Mouse (Mus musculus): ENCODE data around the gene Sec1. TPM values are rescaled to one million over a fixed set of nuclear protein-coding genes. Genes with fewer than 3 reads are reported as not detected.
"Not testable (repeated sequence)": the region's sequence is repeated elsewhere in the genome, so short reads cannot be mapped to it uniquely, and the experiment has no call there.

The Sec1 gene
- polyA plus RNA-seq, 1 experiment: 0.22 TPM

DNA sequence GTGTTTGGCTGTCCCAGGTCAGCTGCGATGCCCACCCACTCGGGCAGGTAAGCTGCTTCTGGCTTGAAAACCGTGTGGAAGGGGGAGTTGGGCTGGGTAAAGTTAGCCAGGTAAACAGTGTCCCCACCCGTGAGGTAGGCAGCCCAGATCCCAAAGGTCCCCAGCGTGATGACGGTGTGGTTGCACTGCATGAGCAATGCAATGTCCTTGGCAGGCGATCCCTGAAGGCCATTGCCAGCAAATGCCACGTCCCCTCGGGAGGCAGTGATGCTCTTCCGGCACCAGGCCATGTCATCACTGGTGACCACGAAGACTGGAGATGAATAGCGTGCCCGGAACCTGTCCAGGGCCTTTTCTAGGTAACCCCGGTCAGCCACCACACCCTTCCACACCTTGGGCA is 15.7 kb downstream of the Sec1 start:
- peaks cover 9% of the 10 kb centered on the region for H3K4me1 ChIP-seq (ENCODE audit: control insufficient read depth, insufficient read depth, insufficient read length, low read length)
- no peaks in the 10 kb centered on the region for H3K36me3 ChIP-seq (ENCODE audit: control insufficient read depth, insufficient read depth, low read length)
- 91% methylated on average over 14 of the region's 14 CpGs for WGBS
- TF ChIP-seq CTCF (IDR thresholded peaks at IDR 0.05; ENCODE audit: extremely low read depth, insufficient read length, insufficient replicate concordance, low read depth, low read length) (no peak), POLR2A (IDR thresholded peaks at IDR 0.05; ENCODE audit: low read depth, low read length) (no peak)
- H3K4me3 ChIP-seq (ENCODE audit: low read depth, low read length): no peak overlapping the region
- no peak overlapping the region for H3K27ac ChIP-seq (ENCODE audit: insufficient read depth, low read depth, low read length)
- peaks cover 30% of the 10 kb centered on the region for H3K27me3 ChIP-seq (ENCODE audit: control insufficient read depth, insufficient read depth, low read length)

DNA sequence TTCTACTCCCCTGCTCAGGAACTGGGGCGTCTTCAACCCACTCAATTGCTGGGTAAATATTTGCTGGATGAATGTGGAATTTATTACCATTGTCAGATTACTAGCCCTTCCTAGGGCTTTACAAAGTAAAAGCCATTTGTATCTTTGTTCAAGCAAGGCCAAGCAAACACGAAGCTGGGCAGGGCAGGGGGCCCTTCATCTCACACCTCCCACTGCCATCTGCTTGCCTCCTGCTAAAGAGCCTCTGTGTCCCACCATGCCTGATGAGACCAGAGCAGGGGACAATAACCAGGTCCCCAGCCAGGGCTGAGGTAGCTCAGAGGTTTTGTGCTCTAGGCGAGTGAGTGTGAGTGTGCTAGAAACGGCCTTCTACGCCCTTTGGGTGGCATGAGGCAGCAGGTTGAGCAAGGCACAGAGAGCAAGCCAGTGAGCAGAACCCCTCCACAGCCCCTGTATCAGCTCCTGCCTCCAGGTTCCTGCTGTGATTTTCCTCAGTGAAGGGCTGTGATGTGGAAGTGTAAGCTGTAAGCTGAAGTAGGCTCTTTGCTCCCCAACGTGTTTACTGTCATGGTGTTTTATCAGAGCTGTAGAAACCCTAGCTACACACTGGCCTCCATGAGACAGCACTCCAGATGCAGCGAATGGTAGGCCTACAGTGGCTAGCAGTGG is 16.4 kb downstream of the Sec1 start:
- 41% methylated on average over 7 of the region's 7 CpGs for WGBS
- Histone ChIP-seq H3K36me3 (ENCODE audit: control insufficient read depth, insufficient read depth, low read length) (no peaks in the 10 kb centered on the region), H3K4me3 (ENCODE audit: low read depth, low read length) (no peak overlapping the region), H3K4me1 (ENCODE audit: control insufficient read depth, insufficient read depth, insufficient read length, low read length) (peaks cover 9% of the 10 kb centered on the region), H3K27ac (ENCODE audit: insufficient read depth, low read depth, low read length) (no peak overlapping the region), H3K27me3 (ENCODE audit: control insufficient read depth, insufficient read depth, low read length) (peaks cover 37% of the 10 kb centered on the region)
- no peak for TF ChIP-seq CTCF (IDR thresholded peaks at IDR 0.05; ENCODE audit: extremely low read depth, insufficient read length, insufficient replicate concordance, low read depth, low read length)
- TF ChIP-seq POLR2A (IDR thresholded peaks at IDR 0.05; ENCODE audit: low read depth, low read length): no peak

DNA sequence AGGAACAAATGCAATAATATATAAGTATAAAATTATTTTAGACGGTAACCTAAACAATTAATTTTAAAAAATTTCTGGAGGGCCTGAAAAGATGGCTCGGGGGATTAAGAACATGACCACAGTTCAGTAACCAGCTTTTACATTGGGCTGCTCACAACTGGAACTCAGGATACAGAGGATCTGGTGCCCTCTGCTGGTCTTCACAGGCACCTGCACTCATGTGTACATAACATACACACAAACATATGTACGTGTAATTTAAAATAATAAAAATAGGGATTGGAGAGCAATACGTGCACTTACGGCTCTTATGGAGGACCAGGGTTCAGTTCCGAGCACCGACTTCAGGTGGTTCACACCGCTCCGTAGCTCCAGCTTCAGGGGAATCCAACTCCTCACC is 25.3 kb downstream of the Sec1 start:
- Histone ChIP-seq H3K27ac (ENCODE audit: insufficient read depth, low read depth, low read length) (no peak overlapping the region), H3K27me3 (ENCODE audit: control insufficient read depth, insufficient read depth, low read length) (peaks cover 58% of the 10 kb centered on the region), H3K4me3 (ENCODE audit: low read depth, low read length) (no peak overlapping the region), H3K4me1 (ENCODE audit: control insufficient read depth, insufficient read depth, insufficient read length, low read length) (peaks cover 2% of the 10 kb centered on the region; the same call in 1 of the 2 replicates), H3K36me3 (ENCODE audit: control insufficient read depth, insufficient read depth, low read length) (no peaks in the 10 kb centered on the region)
- WGBS: 95% methylated on average over 9 of the region's 9 CpGs
- peak; percentile 15; the same call in 1 of the 2 replicates for TF ChIP-seq CTCF (IDR thresholded peaks at IDR 0.05; ENCODE audit: extremely low read depth, insufficient read length, insufficient replicate concordance, low read depth, low read length)
- TF ChIP-seq POLR2A (IDR thresholded peaks at IDR 0.05; ENCODE audit: low read depth, low read length): no peak

DNA sequence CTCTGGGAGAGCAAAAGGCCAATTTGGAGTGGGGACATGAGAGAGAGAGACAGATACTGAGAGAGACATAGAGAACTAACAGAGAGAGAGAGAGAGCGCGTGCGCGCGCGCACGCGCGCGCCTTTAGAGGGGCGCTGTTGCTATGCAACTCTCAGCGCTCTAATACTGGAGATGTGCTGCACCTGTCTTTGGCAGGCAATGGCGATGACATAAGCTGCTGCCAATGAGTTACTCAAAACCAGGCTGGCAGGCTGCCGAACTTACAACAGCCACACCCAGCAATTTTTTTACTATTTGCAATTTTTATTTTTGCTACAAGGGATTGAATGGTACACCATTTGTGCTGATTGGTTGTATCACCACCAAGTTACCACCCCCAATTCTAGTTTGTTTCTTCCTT is 26.4 kb downstream of the Sec1 start:
- peaks cover 2% of the 10 kb centered on the region; the same call in 1 of the 2 replicates for H3K4me1 ChIP-seq (ENCODE audit: control insufficient read depth, insufficient read depth, insufficient read length, low read length)
- H3K27me3 ChIP-seq (ENCODE audit: control insufficient read depth, insufficient read depth, low read length): peaks cover 58% of the 10 kb centered on the region
- H3K27ac ChIP-seq (ENCODE audit: insufficient read depth, low read depth, low read length): no peak overlapping the region
- H3K4me3 ChIP-seq (ENCODE audit: low read depth, low read length): no peak overlapping the region
- no peaks in the 10 kb centered on the region for H3K36me3 ChIP-seq (ENCODE audit: control insufficient read depth, insufficient read depth, low read length)
- TF ChIP-seq CTCF (IDR thresholded peaks at IDR 0.05; ENCODE audit: extremely low read depth, insufficient read length, insufficient replicate concordance, low read depth, low read length): no peak
- TF ChIP-seq POLR2A (IDR thresholded peaks at IDR 0.05; ENCODE audit: low read depth, low read length): no peak
- 58% methylated on average over 14 of the region's 14 CpGs for WGBS

DNA sequence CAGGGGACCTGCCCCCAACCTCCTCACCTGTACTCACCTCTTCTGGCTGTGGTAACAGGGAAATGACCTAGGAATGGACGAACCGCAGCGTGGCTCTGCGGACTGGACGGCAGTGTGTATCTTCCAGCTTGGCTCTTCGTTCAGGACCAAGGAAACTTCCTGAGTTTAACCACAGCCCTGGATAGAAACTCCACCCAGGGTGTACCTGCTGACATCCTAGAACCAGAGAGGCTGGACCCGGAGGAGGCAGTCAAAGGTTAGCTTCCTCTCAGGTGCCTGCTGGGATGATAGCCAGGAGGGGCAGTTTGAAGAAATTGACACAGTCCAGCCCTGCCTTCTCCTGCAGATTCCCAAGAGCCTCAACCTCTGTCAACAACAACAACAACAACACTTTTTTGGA is 28.0 kb downstream of the Sec1 start, which contains the start of gene Fut2:
Gene Fut2, minus strand, starts transcription at position 234 of the 400 bp plus-strand sequence.
- peaks cover 47% of the 10 kb centered on the region for H3K27me3 ChIP-seq (ENCODE audit: control insufficient read depth, insufficient read depth, low read length)
- peaks cover 2% of the 10 kb centered on the region; the same call in 1 of the 2 replicates for H3K4me1 ChIP-seq (ENCODE audit: control insufficient read depth, insufficient read depth, insufficient read length, low read length)
- TF ChIP-seq CTCF (IDR thresholded peaks at IDR 0.05; ENCODE audit: extremely low read depth, insufficient read length, insufficient replicate concordance, low read depth, low read length): no peak
- no peak for TF ChIP-seq POLR2A (IDR thresholded peaks at IDR 0.05; ENCODE audit: low read depth, low read length)
- H3K4me3 ChIP-seq (ENCODE audit: low read depth, low read length): peak within 1 kb of the TSS; percentile 32
- no peak within 1 kb of the TSS for H3K27ac ChIP-seq (ENCODE audit: insufficient read depth, low read depth, low read length)
- H3K36me3 ChIP-seq (ENCODE audit: control insufficient read depth, insufficient read depth, low read length): no peaks in the 10 kb centered on the region
- 39% methylated on average over 7 of the region's 7 CpGs for WGBS

DNA sequence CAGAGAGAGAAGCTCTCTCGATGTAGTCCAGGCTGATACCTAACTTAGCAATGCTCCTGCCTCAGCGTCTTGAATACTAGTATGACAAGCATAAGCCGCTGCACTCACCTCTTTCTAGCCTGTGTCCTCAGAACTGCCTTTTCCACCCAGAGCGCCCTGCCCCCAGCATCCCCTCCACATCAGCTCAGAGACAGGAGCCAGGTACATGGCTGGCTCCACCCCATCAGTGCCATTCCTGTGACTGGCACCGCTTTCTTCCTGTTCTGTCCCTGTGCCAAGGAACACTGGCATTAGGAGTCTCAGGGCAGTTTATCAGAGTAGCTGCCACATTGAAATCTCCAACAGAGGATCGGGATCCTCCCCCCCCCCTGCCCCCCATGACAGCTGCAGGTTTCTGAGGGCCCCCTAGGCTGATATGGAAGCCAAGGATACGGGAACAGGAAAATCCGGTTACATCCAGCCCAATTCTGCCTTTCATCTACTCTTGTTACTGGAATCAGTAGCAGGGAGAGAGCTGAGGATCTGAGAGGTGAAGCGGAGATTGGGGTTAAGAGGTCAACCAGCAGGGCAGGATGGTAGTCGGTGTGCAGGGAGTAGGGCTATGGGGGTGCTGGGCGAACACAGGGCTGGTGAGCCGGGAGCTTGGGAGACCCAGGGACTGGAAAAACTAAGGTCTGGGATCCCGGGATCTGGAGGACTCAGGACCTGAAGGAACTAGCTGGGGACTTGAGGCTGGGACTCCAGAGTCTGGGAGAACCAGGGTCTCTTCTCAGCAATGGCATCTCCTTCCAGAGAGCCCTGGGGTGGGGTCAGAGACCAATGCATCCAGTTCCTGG is 28.7 kb downstream of the Sec1 start:
- Histone ChIP-seq H3K27ac (ENCODE audit: insufficient read depth, low read depth, low read length) (no peak overlapping the region), H3K27me3 (ENCODE audit: control insufficient read depth, insufficient read depth, low read length) (peaks cover 44% of the 10 kb centered on the region), H3K4me3 (ENCODE audit: low read depth, low read length) (peak overlapping the region; percentile 32), H3K36me3 (ENCODE audit: control insufficient read depth, insufficient read depth, low read length) (no peaks in the 10 kb centered on the region), H3K4me1 (ENCODE audit: control insufficient read depth, insufficient read depth, insufficient read length, low read length) (peaks cover 2% of the 10 kb centered on the region; the same call in 1 of the 2 replicates)
- TF ChIP-seq CTCF (IDR thresholded peaks at IDR 0.05; ENCODE audit: extremely low read depth, insufficient read length, insufficient replicate concordance, low read depth, low read length) (no peak), POLR2A (IDR thresholded peaks at IDR 0.05; ENCODE audit: low read depth, low read length) (no peak)
- WGBS: 32% methylated on average over 13 of the region's 13 CpGs

DNA sequence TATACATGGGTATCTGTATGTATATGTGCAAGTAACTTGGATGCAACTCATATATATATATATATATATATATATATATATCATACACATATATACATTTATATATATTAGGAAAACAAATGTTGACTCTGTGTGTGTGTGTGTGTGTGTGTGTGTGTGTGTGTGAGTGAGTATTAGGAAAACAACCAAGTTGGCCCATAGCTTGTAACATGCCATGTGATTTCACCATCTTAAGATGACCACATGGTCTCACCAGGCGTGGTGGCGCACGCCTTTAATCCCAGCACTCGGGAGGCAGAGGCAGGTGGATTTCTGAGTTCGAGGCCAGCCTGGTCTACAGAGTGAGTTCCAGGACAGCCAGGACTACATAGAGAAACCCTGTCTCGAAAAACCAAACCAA is 32.5 kb downstream of the Sec1 start:
- not testable (repeated sequence) for H3K4me1 ChIP-seq (ENCODE audit: control insufficient read depth, insufficient read depth, insufficient read length, low read length); H3K36me3 ChIP-seq (ENCODE audit: control insufficient read depth, insufficient read depth, low read length); H3K27ac ChIP-seq (ENCODE audit: insufficient read depth, low read depth, low read length); H3K4me3 ChIP-seq (ENCODE audit: low read depth, low read length)
- WGBS: 89% methylated on average over 6 of the region's 6 CpGs
- H3K27me3 ChIP-seq (ENCODE audit: control insufficient read depth, insufficient read depth, low read length): peaks cover 45% of the 10 kb centered on the region
